Mouse (Mus musculus): ENCODE measurements at regions not wholly inside any gene's neighbourhood (a gene's known extent, or its start where the extent isn't known, plus 50 kb on each side); places are given as distances from the start of the nearest gene placed in this dataset.

GRCm38 (mm10) chr1:92284155-92284554, 88.7 kb upstream of the Hdac4 start:
- Histone ChIP-seq H3K4me1 (ENCODE audit: control insufficient read depth, insufficient read depth, low read length) (no peaks in the 10 kb centered on the region), H3K4me3 (ENCODE audit: insufficient read depth, low read depth, low read length) (no peak overlapping the region), H3K36me3 (ENCODE audit: control insufficient read depth, insufficient read depth, low read length) (no peaks in the 10 kb centered on the region), H3K27ac (ENCODE audit: insufficient read depth, low read depth, low read length) (no peak overlapping the region), H3K27me3 (replicated peaks; ENCODE audit: control insufficient read depth, insufficient read depth, low read length) (no peaks in the 10 kb centered on the region)
- DNase-seq: no peak
- WGBS: 44% methylated on average over 4 of the region's 4 CpGs
- TF ChIP-seq CTCF (conservative IDR thresholded peaks at IDR 0.05; ENCODE audit: insufficient read depth, insufficient read length, low read depth, low read length) (no peak), POLR2A (IDR thresholded peaks at IDR 0.05; ENCODE audit: low read depth, low read length) (no peak)

DNA sequence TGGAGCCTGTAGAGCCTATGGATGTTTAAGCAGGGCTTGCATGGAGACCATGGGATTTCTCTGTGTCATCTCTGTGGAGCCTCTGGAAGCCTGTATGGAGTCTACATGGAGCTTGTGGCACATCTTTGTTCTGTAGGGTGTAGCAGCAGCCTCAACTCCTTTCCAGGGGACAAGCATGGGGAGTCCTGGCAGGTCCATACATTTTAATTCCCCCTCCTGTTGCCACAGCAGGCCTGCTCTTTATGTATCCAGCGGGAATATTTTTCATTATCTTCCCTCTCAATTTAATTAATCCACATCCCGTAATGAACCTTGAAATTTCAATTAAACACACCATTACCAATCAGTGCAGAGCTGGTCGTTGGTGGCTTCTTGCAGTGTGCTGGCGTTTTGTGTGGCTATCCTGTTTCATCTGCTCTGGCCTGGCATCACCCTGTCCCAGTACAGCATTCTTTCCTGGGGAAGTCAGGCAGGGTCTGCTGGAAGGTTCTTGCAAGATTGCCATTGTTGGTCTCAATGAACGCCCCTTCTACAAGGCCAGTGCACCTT, 81.8 kb upstream of the Hdac4 start:
- WGBS: 74% methylated on average over 5 of the region's 5 CpGs

GRCm38 (mm10) chr1:92275388-92275787, 79.9 kb upstream of the Hdac4 start:
- Histone ChIP-seq H3K27ac (ENCODE audit: insufficient read depth, low read depth, low read length) (no peak overlapping the region), H3K36me3 (ENCODE audit: control insufficient read depth, insufficient read depth, low read length) (no peaks in the 10 kb centered on the region), H3K27me3 (replicated peaks; ENCODE audit: control insufficient read depth, insufficient read depth, low read length) (no peaks in the 10 kb centered on the region), H3K4me3 (ENCODE audit: insufficient read depth, low read depth, low read length) (no peak overlapping the region), H3K4me1 (ENCODE audit: control insufficient read depth, insufficient read depth, low read length) (no peaks in the 10 kb centered on the region)
- no peak for DNase-seq
- WGBS: 85% methylated on average over 1 of the region's 1 CpGs
- no peak for TF ChIP-seq CTCF (conservative IDR thresholded peaks at IDR 0.05; ENCODE audit: insufficient read depth, insufficient read length, low read depth, low read length)
- no peak for TF ChIP-seq POLR2A (IDR thresholded peaks at IDR 0.05; ENCODE audit: low read depth, low read length)

More for the DNA sequence above, 81.8 kb upstream of the Hdac4 start:
- no peak for DNase-seq
- Histone ChIP-seq H3K27me3 (replicated peaks; ENCODE audit: control insufficient read depth, insufficient read depth, low read length) (no peaks in the 10 kb centered on the region), H3K4me1 (ENCODE audit: control insufficient read depth, insufficient read depth, low read length) (no peaks in the 10 kb centered on the region), H3K4me3 (ENCODE audit: insufficient read depth, low read depth, low read length) (no peak overlapping the region), H3K36me3 (ENCODE audit: control insufficient read depth, insufficient read depth, low read length) (no peaks in the 10 kb centered on the region), H3K27ac (ENCODE audit: insufficient read depth, low read depth, low read length) (no peak overlapping the region)
- TF ChIP-seq CTCF (conservative IDR thresholded peaks at IDR 0.05; ENCODE audit: insufficient read depth, insufficient read length, low read depth, low read length) (no peak), POLR2A (IDR thresholded peaks at IDR 0.05; ENCODE audit: low read depth, low read length) (no peak)

GRCm38 (mm10) chr1:92273760-92274159, 78.3 kb upstream of the Hdac4 start:
- DNase-seq: no peak
- Histone ChIP-seq H3K36me3 (ENCODE audit: control insufficient read depth, insufficient read depth, low read length) (no peaks in the 10 kb centered on the region), H3K27ac (ENCODE audit: insufficient read depth, low read depth, low read length) (no peak overlapping the region), H3K4me1 (ENCODE audit: control insufficient read depth, insufficient read depth, low read length) (no peaks in the 10 kb centered on the region), H3K27me3 (replicated peaks; ENCODE audit: control insufficient read depth, insufficient read depth, low read length) (no peaks in the 10 kb centered on the region), H3K4me3 (ENCODE audit: insufficient read depth, low read depth, low read length) (no peak overlapping the region)
- WGBS: 77% methylated on average over 2 of the region's 2 CpGs
- TF ChIP-seq POLR2A (IDR thresholded peaks at IDR 0.05; ENCODE audit: low read depth, low read length) (no peak), CTCF (conservative IDR thresholded peaks at IDR 0.05; ENCODE audit: insufficient read depth, insufficient read length, low read depth, low read length) (no peak)

DNA sequence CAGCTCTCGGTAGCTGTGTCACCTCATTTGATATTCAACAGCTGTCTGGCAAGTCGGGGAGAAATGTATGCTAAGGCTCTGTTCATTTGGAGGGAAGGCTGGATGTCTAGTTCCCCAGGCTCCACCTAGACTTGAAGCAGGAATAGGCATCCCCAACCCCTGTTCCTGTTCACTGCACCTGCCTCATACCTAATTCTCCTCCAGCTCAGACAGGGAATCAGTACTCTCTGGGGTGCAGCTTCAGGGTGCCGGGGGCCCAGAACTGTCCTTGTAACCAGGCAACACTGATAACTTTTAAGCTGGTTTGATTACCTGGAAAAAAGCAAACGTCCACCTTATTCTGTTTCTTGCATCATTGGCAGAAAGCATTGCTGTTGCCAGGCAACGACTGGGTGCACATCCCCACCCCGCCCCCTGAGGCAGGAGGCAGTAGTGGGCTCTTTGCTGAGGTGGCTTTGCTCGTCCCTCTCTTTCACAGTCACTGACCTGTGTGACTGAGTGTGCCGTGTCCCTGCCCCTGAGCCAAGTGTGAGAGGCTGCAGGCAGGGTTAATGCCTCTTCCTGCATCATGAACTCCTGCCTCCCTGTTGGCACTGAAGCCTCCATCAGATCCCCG, 76.3 kb upstream of the Hdac4 start:
- Histone ChIP-seq H3K4me1 (ENCODE audit: control insufficient read depth, insufficient read depth, low read length) (no peaks in the 10 kb centered on the region), H3K4me3 (ENCODE audit: insufficient read depth, low read depth, low read length) (no peak overlapping the region), H3K27ac (ENCODE audit: insufficient read depth, low read depth, low read length) (no peak overlapping the region), H3K36me3 (ENCODE audit: control insufficient read depth, insufficient read depth, low read length) (no peaks in the 10 kb centered on the region), H3K27me3 (replicated peaks; ENCODE audit: control insufficient read depth, insufficient read depth, low read length) (no peaks in the 10 kb centered on the region)
- no peak for TF ChIP-seq POLR2A (IDR thresholded peaks at IDR 0.05; ENCODE audit: low read depth, low read length)
- no peak for TF ChIP-seq CTCF (conservative IDR thresholded peaks at IDR 0.05; ENCODE audit: insufficient read depth, insufficient read length, low read depth, low read length)
- no peak for DNase-seq
- WGBS: 48% methylated on average over 9 of the region's 9 CpGs

GRCm38 (mm10) chr1:92270486-92271058, 75.1 kb upstream of the Hdac4 start:
- DNase-seq: peak; percentile 27
- H3K36me3 ChIP-seq (ENCODE audit: control insufficient read depth, insufficient read depth, low read length): no peaks in the 10 kb centered on the region
- no peaks in the 10 kb centered on the region for H3K4me1 ChIP-seq (ENCODE audit: control insufficient read depth, insufficient read depth, low read length)
- no peak overlapping the region for H3K27ac ChIP-seq (ENCODE audit: insufficient read depth, low read depth, low read length)
- WGBS: 31% methylated on average over 6 of the region's 6 CpGs
- H3K4me3 ChIP-seq (ENCODE audit: insufficient read depth, low read depth, low read length): no peak overlapping the region
- H3K27me3 ChIP-seq (replicated peaks; ENCODE audit: control insufficient read depth, insufficient read depth, low read length): no peaks in the 10 kb centered on the region
- no peak for TF ChIP-seq CTCF (conservative IDR thresholded peaks at IDR 0.05; ENCODE audit: insufficient read depth, insufficient read length, low read depth, low read length)
- TF ChIP-seq POLR2A (IDR thresholded peaks at IDR 0.05; ENCODE audit: low read depth, low read length): no peak

DNA sequence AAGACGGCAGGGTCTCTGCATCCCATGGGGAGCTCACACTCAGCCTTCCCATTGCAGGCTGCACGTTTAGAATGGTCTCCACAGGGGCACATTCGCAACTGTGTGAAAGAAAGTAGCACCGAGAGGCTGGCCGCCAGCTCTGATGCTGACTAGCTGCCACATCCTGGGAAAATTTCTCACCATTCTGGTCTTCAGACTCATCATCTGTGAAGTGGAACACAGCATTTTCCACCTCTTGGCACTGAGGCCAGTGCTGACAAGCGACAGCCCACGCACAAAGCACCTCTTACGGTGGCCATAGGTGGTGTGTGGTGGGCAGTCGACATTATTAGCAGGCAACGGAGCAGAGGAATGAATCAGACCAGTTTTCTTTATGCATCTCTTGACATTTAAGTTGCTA, 74.0 kb upstream of the Hdac4 start:
- Histone ChIP-seq H3K4me3 (ENCODE audit: insufficient read depth, low read depth, low read length) (no peak overlapping the region), H3K36me3 (ENCODE audit: control insufficient read depth, insufficient read depth, low read length) (no peaks in the 10 kb centered on the region), H3K27me3 (replicated peaks; ENCODE audit: control insufficient read depth, insufficient read depth, low read length) (no peaks in the 10 kb centered on the region), H3K4me1 (ENCODE audit: control insufficient read depth, insufficient read depth, low read length) (no peaks in the 10 kb centered on the region), H3K27ac (ENCODE audit: insufficient read depth, low read depth, low read length) (no peak overlapping the region)
- TF ChIP-seq CTCF (conservative IDR thresholded peaks at IDR 0.05; ENCODE audit: insufficient read depth, insufficient read length, low read depth, low read length) (no peak), POLR2A (IDR thresholded peaks at IDR 0.05; ENCODE audit: low read depth, low read length) (no peak)
- DNase-seq: no peak
- WGBS: 49% methylated on average over 10 of the region's 10 CpGs
